Mouse (Mus musculus): ENCODE results near the gene Cstf1.

DNA sequence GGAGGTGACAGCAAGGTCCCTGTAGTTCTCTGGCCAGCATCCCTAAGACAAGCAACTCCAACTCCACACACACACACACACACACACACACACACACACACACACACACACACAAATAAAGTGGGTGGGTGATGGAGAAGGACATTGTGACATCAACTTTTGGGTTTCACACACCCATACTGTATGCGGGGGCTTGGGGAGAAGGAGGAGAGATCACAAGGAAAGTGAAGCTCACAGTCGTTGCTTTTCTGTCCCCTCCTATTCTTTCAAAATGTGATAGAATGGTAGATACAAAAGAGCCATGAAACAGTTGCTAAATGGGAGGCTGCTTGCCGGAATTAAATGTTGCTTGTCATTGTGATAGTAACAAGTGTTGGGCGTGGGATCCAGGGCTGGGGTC lies 24.2 kb downstream of the Cstf1 start:
- no peak for TF ChIP-seq CTCF (IDR thresholded peaks at IDR 0.05; ENCODE audit: low read depth)
- no peak for TF ChIP-seq EP300 (IDR thresholded peaks at IDR 0.05; ENCODE audit: low read depth)

All from liver, embryonic 14.5 days (tissue).